Comparison of ENCODE assay signal across 15 mouse cellular contexts in the genomic region with DNA sequence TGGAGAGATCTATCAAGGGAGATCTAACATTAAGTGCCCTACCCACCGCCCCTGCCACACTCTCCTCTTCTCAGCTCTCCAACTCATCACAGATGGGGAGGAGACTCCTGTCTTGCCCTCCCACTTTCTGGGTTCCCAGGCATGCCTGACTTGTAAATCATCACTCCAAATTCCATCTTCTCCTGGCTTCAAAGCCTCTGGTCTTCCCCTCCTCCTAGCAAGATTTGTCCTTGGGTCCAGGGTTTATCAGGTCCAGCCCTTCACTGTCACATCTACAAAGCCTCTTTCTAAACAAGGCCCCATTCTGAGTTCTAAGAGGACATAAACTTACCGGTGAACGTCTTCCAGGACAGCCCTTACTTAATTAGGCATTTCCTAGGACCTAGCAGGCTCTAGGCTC.
DNase-seq lines count a peak whose midpoint lies in the region; ATAC-seq lines count a peak whose summit lies in the region.
"Had no signal": no experiment of that assay in that cellular context is flagged by ENCODE, and none has a peak within 500 bp of the region (broad histone marks: within the 10 kb centered on the region; RNA-seq: fewer than 3 reads in every experiment).

No protein-coding gene starts in this region.

- 55% methylated on average over 3 of the region's 3 CpGs for WGBS in kidney, embryonic 15.5 days
- 52% methylated on average over 3 of the region's 3 CpGs for WGBS in embryonic facial prominence, embryonic 13.5 days
- WGBS in stomach, embryonic 14.5 days: 30% methylated on average over 3 of the region's 3 CpGs

- no peak overlapping the region for H3K9ac ChIP-seq in kidney, embryonic 15.5 days
- H3K9ac ChIP-seq in embryonic facial prominence, embryonic 13.5 days: no peak overlapping the region
- no peak overlapping the region for H3K9ac ChIP-seq in stomach, embryonic 14.5 days (replicated peaks; ENCODE audit: low read depth, low read length)
- H3K9ac ChIP-seq: forebrain, embryonic 12.5 days; hindbrain, embryonic 14.5 days; midbrain, embryonic 12.5 days; neural tube, embryonic 12.5 days had no signal

- H3K4me1 ChIP-seq in kidney, embryonic 15.5 days: peaks cover 8% of the 10 kb centered on the region
- peaks cover 17% of the 10 kb centered on the region for H3K4me1 ChIP-seq in embryonic facial prominence, embryonic 13.5 days
- H3K4me1 ChIP-seq in stomach, embryonic 14.5 days (ENCODE audit: control insufficient read depth, insufficient read depth, low read length): peaks cover 13% of the 10 kb centered on the region
- H3K4me1 ChIP-seq: neural tube, embryonic 12.5 days had no signal

- DNase-seq in adrenal gland, adult 8-10 months: peak; percentile 54
- no peak for DNase-seq in adrenal gland, postnatal 25 days
- DNase-seq in kidney, postnatal 4 days: no peak
- no peak for DNase-seq in left cerebral cortex, adult 9 months (ENCODE audit: low spot score in 2 of 2)
- no peak for DNase-seq in frontal cortex, adult 2 months (ENCODE audit: extremely low spot score in 1 of 2, low spot score in 1 of 2)
- DNase-seq: B cell, adult 2 months; cerebellum, adult 18-20 months had no signal

- H3K4me2 ChIP-seq in kidney, embryonic 15.5 days: no peak overlapping the region
- no peak overlapping the region for H3K4me2 ChIP-seq in embryonic facial prominence, embryonic 13.5 days
- H3K4me2 ChIP-seq in stomach, embryonic 14.5 days (replicated peaks; ENCODE audit: low read depth, low read length): no peak overlapping the region
- H3K4me2 ChIP-seq: forebrain, embryonic 12.5 days; hindbrain, embryonic 14.5 days; midbrain, embryonic 12.5 days; neural tube, embryonic 12.5 days had no signal

- H3K27ac ChIP-seq in kidney, embryonic 15.5 days: peak overlapping the region; percentile 10; the same call in 1 of the 2 replicates
- H3K27ac ChIP-seq in embryonic facial prominence, embryonic 13.5 days: peak overlapping the region; percentile 35; the same call in 1 of the 2 replicates
- H3K27ac ChIP-seq in stomach, embryonic 14.5 days (ENCODE audit: low read length): peak overlapping the region; percentile 66; the same call in 1 of the 2 replicates
- H3K27ac ChIP-seq: forebrain, embryonic 12.5 days; hindbrain, embryonic 14.5 days; kidney, postnatal 0 days; midbrain, embryonic 12.5 days; neural tube, embryonic 12.5 days had no signal

- ATAC-seq in kidney, embryonic 15.5 days (replicated peaks; ENCODE audit: low FRiP score): no peak
- ATAC-seq in embryonic facial prominence, embryonic 13.5 days (ENCODE audit: insufficient number of reproducible peaks, insufficient read depth, low FRiP score, low TSS enrichment, low read depth): no peak
- ATAC-seq in stomach, embryonic 14.5 days (ENCODE audit: insufficient number of reproducible peaks, insufficient read depth, low FRiP score, low read depth): no peak

- H3K4me3 ChIP-seq in kidney, embryonic 15.5 days (replicated peaks): no peak overlapping the region
- H3K4me3 ChIP-seq in embryonic facial prominence, embryonic 13.5 days: no peak overlapping the region
- H3K4me3 ChIP-seq in stomach, embryonic 14.5 days (ENCODE audit: low read depth, low read length): no peak overlapping the region
- H3K4me3 ChIP-seq: forebrain, embryonic 12.5 days; midbrain, embryonic 12.5 days; neural tube, embryonic 12.5 days had no signal

- no peaks in the 10 kb centered on the region for H3K9me3 ChIP-seq in kidney, embryonic 15.5 days (replicated peaks)
- no peaks in the 10 kb centered on the region; the same call in 1 of the 2 replicates for H3K9me3 ChIP-seq in embryonic facial prominence, embryonic 13.5 days
- H3K9me3 ChIP-seq in stomach, embryonic 14.5 days (ENCODE audit: control insufficient read depth, low read depth, low read length): no peaks in the 10 kb centered on the region
- H3K9me3 ChIP-seq: midbrain, embryonic 12.5 days; neural tube, embryonic 12.5 days had no signal

- H3K27me3 ChIP-seq in kidney, embryonic 15.5 days: no peaks in the 10 kb centered on the region
- H3K27me3 ChIP-seq in embryonic facial prominence, embryonic 13.5 days: no peaks in the 10 kb centered on the region
- H3K27me3 ChIP-seq in stomach, embryonic 14.5 days (ENCODE audit: control insufficient read depth, insufficient read depth, low read length): no peaks in the 10 kb centered on the region
- H3K27me3 ChIP-seq: forebrain, embryonic 12.5 days; midbrain, embryonic 12.5 days; neural tube, embryonic 12.5 days had no signal

- no peaks in the 10 kb centered on the region for H3K36me3 ChIP-seq in kidney, embryonic 15.5 days
- H3K36me3 ChIP-seq in embryonic facial prominence, embryonic 13.5 days: no peaks in the 10 kb centered on the region
- H3K36me3 ChIP-seq in stomach, embryonic 14.5 days (ENCODE audit: control insufficient read depth, insufficient read depth, low read length): no peaks in the 10 kb centered on the region
- H3K36me3 ChIP-seq: forebrain, embryonic 12.5 days; midbrain, embryonic 12.5 days; neural tube, embryonic 12.5 days had no signal

Comparison
In these comparisons a context has a peak if more than half of its experiments do, and no peak if none do; other contexts are left out.
1. H3K27ac ChIP-seq: peak in every context shown above with its lines; median percentile 66 in stomach, embryonic 14.5 days; 35 in embryonic facial prominence, embryonic 13.5 days; 10 in kidney, embryonic 15.5 days.